Mouse (Mus musculus) liver (tissue): ENCODE results near the gene Saa2.

Experiments
- DNase-seq: peaks from one replicate; pipeline ENCODE4 v3.0.0-alpha.2; 2020; ENCODE audit warnings: mixed read lengths

The Saa2 gene

GRCm38 (mm10) chr7:46764672-46765071 lies 13.1 kb downstream of the Saa2 start:
- DNase-seq = no peak

GRCm38 (mm10) chr7:46767371-46767770 lies 15.8 kb downstream of the Saa2 start:
- no peak for DNase-seq

GRCm38 (mm10) chr7:46768451-46768850 lies 16.9 kb downstream of the Saa2 start:
- DNase-seq = no peak

GRCm38 (mm10) chr7:46770706-46771105 lies 19.1 kb downstream of the Saa2 start:
- peak; percentile 53 for DNase-seq

GRCm38 (mm10) chr7:46789177-46789849 lies 37.7 kb downstream of the Saa2 start:
- DNase-seq = no peak

GRCm38 (mm10) chr7:46793871-46794270 lies 42.3 kb downstream of the Saa2 start:
- no peak for DNase-seq

- peak; percentile 97 for DNase-seq
Observed at GRCm38 (mm10) chr7:46795287-46796205, 44.0 kb downstream of the Saa2 start, which contains the start of the genes Hps5 and Gtf2h1. TSS of gene Hps5 (minus strand) at chr7:46796064. TSS of gene Gtf2h1 (plus strand) at chr7:46796103.

- DNase-seq = peak; percentile 9
Observed at GRCm38 (mm10) chr7:46796206-46796679, 44.7 kb downstream of the Saa2 start.

- DNase-seq = no peak
Observed at GRCm38 (mm10) chr7:46796779-46797178, 45.2 kb downstream of the Saa2 start.
